Mouse (Mus musculus) limb, embryonic 13.5 days (tissue): Measurements from ENCODE around the gene Tnrc6a. TPM values are rescaled to one million over a fixed set of nuclear protein-coding genes. Genes with fewer than 3 reads are reported as not detected.
A peak's percentile ranks its signal among the peaks of the same experiment; 100 is the strongest.

Experiments used
- ATAC-seq: fragments of 200-750 bp; cut with Nextera tagmentation; 2 replicates; pipeline ENCODE4 v1.8.0; 2017; ENCODE audit warnings: low read depth, moderate number of reproducible peaks, moderate TSS enrichment; ENCODE audit not compliant: low FRiP score
- H3K27ac ChIP-seq: fragments of 300-500 bp; sonication (generic); 2 replicates; pipeline ENCODE4 v1.5.1; 2015; ENCODE audit warnings: inconsistent platforms, mild to moderate bottlenecking, moderate library complexity
- H3K27me3 ChIP-seq: fragments of 300-500 bp; sonication (generic); 2 replicates; pipeline ENCODE4 v1.6.1; 2015; ENCODE audit warnings: mild to moderate bottlenecking, inconsistent platforms
- H3K36me3 ChIP-seq: fragments of 300-500 bp; sonication (generic); 2 replicates; pipeline ENCODE4 v1.6.1; 2015; ENCODE audit warnings: inconsistent platforms, mild to moderate bottlenecking, moderate library complexity
- H3K4me1 ChIP-seq: fragments of 300-500 bp; sonication (generic); 2 replicates; pipeline ENCODE4 v1.6.1; 2015; ENCODE audit warnings: inconsistent platforms
- H3K4me2 ChIP-seq: fragments of 300-500 bp; sonication (generic); replicated peaks from 2 replicates; pipeline ENCODE4 v1.6.1; 2015; ENCODE audit warnings: inconsistent platforms, mild to moderate bottlenecking, moderate library complexity
- H3K4me3 ChIP-seq: fragments of 300-500 bp; sonication (generic); 2 replicates; pipeline ENCODE4 v1.5.1; 2015; ENCODE audit warnings: moderate library complexity, mild to moderate bottlenecking, inconsistent platforms
- H3K9ac ChIP-seq: fragments of 300-500 bp; sonication (generic); 2 replicates; pipeline ENCODE4 v1.6.1; 2015; ENCODE audit warnings: mild to moderate bottlenecking, inconsistent platforms
- H3K9me3 ChIP-seq: fragments of 300-500 bp; sonication (generic); 2 replicates; pipeline ENCODE4 v1.6.1; 2016; ENCODE audit warnings: inconsistent platforms
- WGBS: fragments of 180-500 bp; shearing (Covaris S2); methylation state at CpG from one replicate; pipeline ENCODE4 v1.1.7; 2015; 5-methylcytosine and 5-hydroxymethylcytosine counted together
- polyA plus RNA-seq: library from polyadenylated mRNA; unstranded; fragments of >200 nt; fragmentation: Nextera tagmentation; extraction: Ambion mirVana; gene quantifications from 2 replicates; pipeline ENCODE4 v1.2.1, GENCODE M21; 2015

Tnrc6a gene
- polyA plus RNA-seq, 1 experiment from 2014 or later = 63.3 TPM

DNA sequence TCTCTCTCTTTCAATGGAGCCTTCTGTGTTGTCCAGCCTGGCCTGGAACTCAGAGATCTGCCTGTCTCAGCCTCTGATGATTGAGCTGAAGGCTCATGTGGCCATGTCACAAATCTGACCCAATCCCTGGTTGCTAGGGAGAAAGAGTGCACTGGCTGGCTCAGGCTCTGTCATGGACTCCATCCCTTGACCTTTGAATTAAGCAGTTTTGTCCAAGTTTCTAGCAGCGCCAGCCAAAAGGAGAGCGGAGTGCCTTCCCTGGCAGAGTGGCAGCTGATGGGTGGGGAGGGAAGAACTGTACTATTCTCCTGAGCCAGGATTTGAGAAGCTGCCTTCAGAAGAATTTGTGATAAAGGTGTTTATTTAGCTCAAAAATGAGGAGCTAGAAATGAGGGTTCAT, 17.4 kb upstream of the Tnrc6a start:
- no peak for ATAC-seq
- 89% methylated on average over 2 of the region's 2 CpGs for WGBS
- H3K4me2 ChIP-seq = no peak overlapping the region
- H3K27me3 ChIP-seq = no peaks in the 10 kb centered on the region
- no peaks in the 10 kb centered on the region for H3K9me3 ChIP-seq
- H3K4me3 ChIP-seq = no peak overlapping the region
- no peaks in the 10 kb centered on the region for H3K36me3 ChIP-seq
- no peak overlapping the region for H3K9ac ChIP-seq
- H3K27ac ChIP-seq = no peak overlapping the region
- peaks cover 25% of the 10 kb centered on the region for H3K4me1 ChIP-seq

- ATAC-seq = peak; percentile 34; the same call in 1 of the 2 replicates
- no peak overlapping the region for H3K4me3 ChIP-seq
- no peaks in the 10 kb centered on the region for H3K36me3 ChIP-seq
- H3K4me2 ChIP-seq = no peak overlapping the region
- H3K27me3 ChIP-seq = no peaks in the 10 kb centered on the region
- 60% methylated on average over 13 of the region's 13 CpGs for WGBS
- no peaks in the 10 kb centered on the region for H3K9me3 ChIP-seq
- no peak overlapping the region for H3K9ac ChIP-seq
- peaks cover 25% of the 10 kb centered on the region for H3K4me1 ChIP-seq
- no peak overlapping the region for H3K27ac ChIP-seq
Measured at GRCm38 (mm10) chr7:123108058-123109055, 15.3 kb upstream of the Tnrc6a start.

GRCm38 (mm10) chr7:123109361-123110000, 14.2 kb upstream of the Tnrc6a start:
- peaks cover 25% of the 10 kb centered on the region for H3K4me1 ChIP-seq
- H3K4me2 ChIP-seq = no peak overlapping the region
- H3K36me3 ChIP-seq = no peaks in the 10 kb centered on the region
- no peak overlapping the region for H3K27ac ChIP-seq
- H3K9ac ChIP-seq = no peak overlapping the region
- no peaks in the 10 kb centered on the region for H3K27me3 ChIP-seq
- no peak overlapping the region for H3K4me3 ChIP-seq
- WGBS = 93% methylated on average over 7 of the region's 7 CpGs
- no peak for ATAC-seq
- H3K9me3 ChIP-seq = no peaks in the 10 kb centered on the region

DNA sequence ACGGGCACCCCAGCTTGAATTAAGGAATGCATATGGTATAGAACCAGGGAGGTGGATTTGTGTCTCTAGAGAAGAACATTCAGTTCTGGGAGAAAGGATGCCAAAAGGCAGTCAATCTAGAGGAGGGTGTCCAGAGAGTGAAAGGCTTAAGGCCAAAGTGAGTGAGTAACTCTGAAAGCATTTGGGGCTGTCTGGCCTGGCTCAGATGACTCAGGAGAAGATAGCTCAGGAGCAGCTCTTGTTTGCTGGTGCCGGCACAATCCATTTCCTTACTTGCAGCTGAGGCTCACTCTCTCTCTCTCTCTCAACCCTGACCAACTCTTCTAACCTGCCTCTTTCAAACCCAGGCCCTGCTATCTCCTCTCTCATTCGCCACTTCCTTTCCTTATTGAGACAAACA, 13.6 kb upstream of the Tnrc6a start:
- Histone ChIP-seq H3K27ac (no peak overlapping the region), H3K36me3 (no peaks in the 10 kb centered on the region), H3K4me3 (no peak overlapping the region), H3K27me3 (no peaks in the 10 kb centered on the region), H3K4me2 (no peak overlapping the region), H3K9me3 (no peaks in the 10 kb centered on the region), H3K4me1 (peaks cover 23% of the 10 kb centered on the region), H3K9ac (0 out of 2 replicates have a peak overlapping the region, but pooled peaks have one; percentile 13)
- WGBS = 57% methylated on average over 3 of the region's 3 CpGs
- no peak for ATAC-seq

- no peak overlapping the region for H3K9ac ChIP-seq
- peaks cover 13% of the 10 kb centered on the region for H3K4me1 ChIP-seq
- WGBS = 94% methylated on average over 6 of the region's 6 CpGs
- no peak overlapping the region for H3K27ac ChIP-seq
- no peaks in the 10 kb centered on the region for H3K36me3 ChIP-seq
- H3K4me3 ChIP-seq = no peak overlapping the region
- H3K27me3 ChIP-seq = no peaks in the 10 kb centered on the region
- ATAC-seq = no peak
- H3K4me2 ChIP-seq = no peak overlapping the region
- no peaks in the 10 kb centered on the region for H3K9me3 ChIP-seq
Measured at GRCm38 (mm10) chr7:123113590-123113989, 10.1 kb upstream of the Tnrc6a start.

GRCm38 (mm10) chr7:123116799-123117198, 6.9 kb upstream of the Tnrc6a start:
- H3K36me3 ChIP-seq = no peaks in the 10 kb centered on the region
- ATAC-seq = no peak
- H3K4me3 ChIP-seq = no peak overlapping the region
- WGBS = 80% methylated on average over 12 of the region's 12 CpGs
- no peak overlapping the region for H3K27ac ChIP-seq
- no peaks in the 10 kb centered on the region for H3K4me1 ChIP-seq
- H3K9ac ChIP-seq = no peak overlapping the region
- no peaks in the 10 kb centered on the region for H3K27me3 ChIP-seq
- no peak overlapping the region for H3K4me2 ChIP-seq
- no peaks in the 10 kb centered on the region for H3K9me3 ChIP-seq

DNA sequence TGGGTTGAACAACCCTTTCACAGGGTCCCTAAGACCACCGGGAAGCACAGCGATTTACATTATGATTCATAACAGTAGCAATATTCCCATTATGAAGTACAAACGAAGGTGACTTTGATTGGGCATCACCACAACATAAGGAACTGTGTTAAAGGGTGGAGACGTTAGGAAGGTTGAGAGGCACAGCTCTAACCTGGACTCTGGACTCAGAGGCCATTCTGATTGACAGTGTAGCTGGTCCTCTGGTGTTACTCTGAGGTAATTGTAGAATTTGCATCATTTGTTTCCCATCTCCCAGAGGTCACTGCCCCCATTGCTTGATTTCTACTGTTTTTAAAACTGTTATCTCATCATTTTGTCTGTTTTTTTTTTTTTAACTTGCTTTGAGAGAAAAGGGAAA, 6.5 kb upstream of the Tnrc6a start:
- H3K4me2 ChIP-seq = no peak overlapping the region
- 81% methylated on average over 4 of the region's 4 CpGs for WGBS
- H3K36me3 ChIP-seq = no peaks in the 10 kb centered on the region
- no peak overlapping the region for H3K9ac ChIP-seq
- H3K4me3 ChIP-seq = no peak overlapping the region
- H3K27me3 ChIP-seq = no peaks in the 10 kb centered on the region
- no peak for ATAC-seq
- H3K9me3 ChIP-seq = no peaks in the 10 kb centered on the region
- no peak overlapping the region for H3K27ac ChIP-seq
- H3K4me1 ChIP-seq = no peaks in the 10 kb centered on the region

- no peak overlapping the region for H3K4me2 ChIP-seq
- peaks cover 12% of the 10 kb centered on the region; the same call in 1 of the 2 replicates for H3K4me1 ChIP-seq
- H3K4me3 ChIP-seq = no peak overlapping the region
- no peaks in the 10 kb centered on the region for H3K36me3 ChIP-seq
- no peaks in the 10 kb centered on the region for H3K27me3 ChIP-seq
- H3K9ac ChIP-seq = no peak overlapping the region
- no peaks in the 10 kb centered on the region for H3K9me3 ChIP-seq
- 86% methylated on average over 7 of the region's 7 CpGs for WGBS
- ATAC-seq = no peak
- no peak overlapping the region for H3K27ac ChIP-seq
Measured at GRCm38 (mm10) chr7:123120516-123120915, 3.2 kb upstream of the Tnrc6a start.

GRCm38 (mm10) chr7:123124299-123124716, 623 bp downstream of the Tnrc6a start:
- Histone ChIP-seq H3K4me2 (peak overlapping the region; percentile 72), H3K4me3 (peak overlapping the region; percentile 94), H3K4me1 (peaks cover 34% of the 10 kb centered on the region), H3K27ac (peak overlapping the region; percentile 98), H3K27me3 (no peaks in the 10 kb centered on the region), H3K9me3 (no peaks in the 10 kb centered on the region), H3K9ac (peak overlapping the region; percentile 98), H3K36me3 (peaks cover 12% of the 10 kb centered on the region)
- WGBS = under 1% methylated on average over 43 of the region's 45 CpGs
- peak; percentile 74 for ATAC-seq

- Histone ChIP-seq H3K27me3 (no peaks in the 10 kb centered on the region), H3K9me3 (no peaks in the 10 kb centered on the region), H3K4me2 (peak overlapping the region; percentile 72), H3K4me1 (peaks cover 35% of the 10 kb centered on the region), H3K9ac (peak overlapping the region; percentile 98), H3K27ac (no peak overlapping the region), H3K4me3 (peak overlapping the region; percentile 94), H3K36me3 (peaks cover 12% of the 10 kb centered on the region)
- under 1% methylated on average over 16 of the region's 16 CpGs for WGBS
- 0 out of 2 replicates have a peak, but pooled peaks have one; percentile 9 for ATAC-seq
Measured at GRCm38 (mm10) chr7:123124735-123125181, 1.1 kb downstream of the Tnrc6a start.

DNA sequence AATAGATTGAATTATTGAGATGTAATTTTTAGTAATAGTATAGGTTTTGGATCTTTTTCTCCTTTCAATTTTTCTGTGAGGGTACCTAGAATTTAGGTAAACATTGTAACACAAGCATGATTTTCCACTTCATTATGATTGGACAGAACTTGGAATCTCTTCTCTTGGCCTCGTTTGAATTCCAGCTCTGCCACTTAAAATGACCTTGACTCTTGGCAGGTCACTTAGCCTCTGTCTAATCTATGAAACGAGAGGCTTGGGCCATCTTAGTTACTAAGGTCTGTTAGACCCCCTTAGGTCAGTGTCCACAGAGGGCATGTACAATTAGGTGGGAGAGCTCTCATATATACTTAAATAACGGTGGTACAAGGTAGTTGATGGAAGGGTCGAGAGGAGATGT, 2.4 kb downstream of the Tnrc6a start:
- Histone ChIP-seq H3K27ac (no peak overlapping the region), H3K4me1 (peaks cover 41% of the 10 kb centered on the region), H3K36me3 (peaks cover 16% of the 10 kb centered on the region), H3K4me3 (no peak overlapping the region), H3K27me3 (no peaks in the 10 kb centered on the region), H3K9me3 (no peaks in the 10 kb centered on the region), H3K9ac (no peak overlapping the region), H3K4me2 (no peak overlapping the region)
- no peak for ATAC-seq
- 63% methylated on average over 4 of the region's 4 CpGs for WGBS

- no peaks in the 10 kb centered on the region for H3K9me3 ChIP-seq
- no peak overlapping the region for H3K4me3 ChIP-seq
- no peaks in the 10 kb centered on the region for H3K27me3 ChIP-seq
- H3K4me2 ChIP-seq = no peak overlapping the region
- peaks cover 46% of the 10 kb centered on the region for H3K4me1 ChIP-seq
- no peak overlapping the region for H3K9ac ChIP-seq
- no peak for ATAC-seq
- H3K27ac ChIP-seq = no peak overlapping the region
- WGBS = 61% methylated on average over 1 of the region's 1 CpGs
- H3K36me3 ChIP-seq = peaks cover 23% of the 10 kb centered on the region
Measured at GRCm38 (mm10) chr7:123127301-123127700, 3.6 kb downstream of the Tnrc6a start.
